14 mouse cellular contexts compared by ENCODE assay signal in genomic region chr7:29393292-29393691, GRCm38 (mm10).
DNase-seq lines count a peak whose midpoint lies in the region; ATAC-seq and TF ChIP-seq lines count a peak whose summit lies in the region.
"Had no signal": no experiment of that assay in that cellular context is flagged by ENCODE, and none has a peak within 500 bp of the region (broad histone marks: within the 10 kb centered on the region; RNA-seq: fewer than 3 reads in every experiment).

No protein-coding gene starts in this region.

- ATAC-seq in hindbrain, embryonic 14.5 days (ENCODE audit: low FRiP score), result peak; percentile 42; the same call in 1 of the 2 replicates
- ATAC-seq in hindbrain, embryonic 11.5 days (ENCODE audit: low FRiP score), result no peak
- no peak for ATAC-seq in intestine, embryonic 15.5 days
- ATAC-seq: activated CD4-positive, CD25-positive, alpha-beta regulatory T cell, adult 4 months had no signal

- H3K27me3 ChIP-seq in hindbrain, embryonic 14.5 days (ENCODE audit: control insufficient read depth, insufficient read depth, low read length), result no peaks in the 10 kb centered on the region
- H3K27me3 ChIP-seq in hindbrain, embryonic 11.5 days (ENCODE audit: control insufficient read depth, insufficient read depth, low read length), result no peaks in the 10 kb centered on the region
- no peaks in the 10 kb centered on the region for H3K27me3 ChIP-seq in MEL (ENCODE audit: control insufficient read depth in 1 of 2, insufficient read depth in 2 of 2, low read length in 2 of 2)
- H3K27me3 ChIP-seq in cerebellum, adult 2 months (ENCODE audit: control insufficient read depth, insufficient read depth, low read length), result no peaks in the 10 kb centered on the region
- H3K27me3 ChIP-seq in intestine, embryonic 15.5 days (replicated peaks), result no peaks in the 10 kb centered on the region
- H3K27me3 ChIP-seq: CH12.LX had no signal

- no peak overlapping the region for H3K27ac ChIP-seq in hindbrain, embryonic 14.5 days
- H3K27ac ChIP-seq in hindbrain, embryonic 11.5 days (ENCODE audit: low read depth, low read length), result no peak overlapping the region
- H3K27ac ChIP-seq in MEL (ENCODE audit: control insufficient read depth, low read depth, low read length), result peak overlapping the region; percentile 38
- peak overlapping the region; percentile 30 for H3K27ac ChIP-seq in cerebellum, adult 2 months (ENCODE audit: insufficient read depth, low read length)
- 0 out of 2 replicates have a peak overlapping the region, but pooled peaks have one; percentile 27 for H3K27ac ChIP-seq in intestine, embryonic 15.5 days
- H3K27ac ChIP-seq: heart, embryonic 13.5 days had no signal

- no peak for TF ChIP-seq RAD21 in MEL (IDR thresholded peaks at IDR 0.05; ENCODE audit: low read depth, low read length)

- H3K36me3 ChIP-seq in hindbrain, embryonic 14.5 days (replicated peaks; ENCODE audit: control insufficient read depth, insufficient read depth), result peaks cover 23% of the 10 kb centered on the region
- no peaks in the 10 kb centered on the region for H3K36me3 ChIP-seq in hindbrain, embryonic 11.5 days (ENCODE audit: control insufficient read depth, insufficient read depth, low read length)
- H3K36me3 ChIP-seq in MEL (ENCODE audit: control insufficient read depth in 1 of 2, insufficient read depth in 2 of 2, low read length in 2 of 2), result peaks cover 0 to 43% of the 10 kb centered on the region in 2 experiments; a peak in 2 of 4 replicates
- H3K36me3 ChIP-seq in intestine, embryonic 15.5 days, result peaks cover 30% of the 10 kb centered on the region

- H3K4me1 ChIP-seq in hindbrain, embryonic 14.5 days (replicated peaks; ENCODE audit: control insufficient read depth, insufficient read depth, low read length), result no peaks in the 10 kb centered on the region; the same call in 1 of the 2 replicates
- no peaks in the 10 kb centered on the region for H3K4me1 ChIP-seq in hindbrain, embryonic 11.5 days (replicated peaks; ENCODE audit: control insufficient read depth, insufficient read depth, low read length)
- peaks cover 26 to 55% of the 10 kb centered on the region in 2 experiments for H3K4me1 ChIP-seq in MEL (ENCODE audit: control insufficient read depth in 1 of 2, insufficient read depth in 2 of 2, low read length in 2 of 2)
- H3K4me1 ChIP-seq in cerebellum, adult 2 months (ENCODE audit: control insufficient read depth, insufficient read depth, low read length), result peaks cover 66% of the 10 kb centered on the region
- H3K4me1 ChIP-seq in intestine, embryonic 15.5 days (replicated peaks), result 0 out of 2 replicates have a peak, but pooled peaks cover 11% of the 10 kb centered on the region

- H3K9ac ChIP-seq in hindbrain, embryonic 14.5 days, result no peak overlapping the region
- no peak overlapping the region for H3K9ac ChIP-seq in hindbrain, embryonic 11.5 days (ENCODE audit: low read depth, low read length)
- no peak overlapping the region for H3K9ac ChIP-seq in MEL (ENCODE audit: control insufficient read depth, low read depth, low read length, poor library complexity, severe bottlenecking)
- no peak overlapping the region for H3K9ac ChIP-seq in intestine, embryonic 15.5 days
- H3K9ac ChIP-seq: heart, embryonic 13.5 days had no signal

- no peak for TF ChIP-seq POLR2A in MEL (IDR thresholded peaks at IDR 0.05; ENCODE audit: control insufficient read depth in 1 of 2, insufficient read depth in 1 of 2, low read depth in 1 of 2, low read length in 2 of 2, poor library complexity in 1 of 2)
- TF ChIP-seq POLR2A in cerebellum, adult 2 months (IDR thresholded peaks at IDR 0.05; ENCODE audit: borderline replicate concordance, insufficient read depth, low read length), result no peak

- 89% methylated on average over 10 of the region's 10 CpGs for WGBS in hindbrain, embryonic 14.5 days
- WGBS in hindbrain, embryonic 11.5 days, result 92% methylated on average over 10 of the region's 10 CpGs
- 6% methylated on average over 10 of the region's 10 CpGs for WGBS in cerebellum, adult 2 months
- 96% methylated on average over 10 of the region's 10 CpGs for WGBS in intestine, embryonic 15.5 days

- no peak overlapping the region for H3K4me3 ChIP-seq in hindbrain, embryonic 14.5 days (replicated peaks; ENCODE audit: low read length)
- H3K4me3 ChIP-seq in hindbrain, embryonic 11.5 days (ENCODE audit: low read depth, low read length), result no peak overlapping the region
- H3K4me3 ChIP-seq in MEL (ENCODE audit: control insufficient read depth in 1 of 2, insufficient read depth in 1 of 2, low read depth in 2 of 2, low read length in 2 of 2), result no peak overlapping the region
- H3K4me3 ChIP-seq in cerebellum, adult 2 months (replicated peaks; ENCODE audit: insufficient read depth, low read depth, low read length), result no peak overlapping the region
- no peak overlapping the region for H3K4me3 ChIP-seq in intestine, embryonic 15.5 days (replicated peaks)
- H3K4me3 ChIP-seq: heart, embryonic 13.5 days had no signal

- no peak overlapping the region for H3K4me2 ChIP-seq in hindbrain, embryonic 14.5 days (replicated peaks)
- no peak overlapping the region for H3K4me2 ChIP-seq in hindbrain, embryonic 11.5 days (replicated peaks; ENCODE audit: low read depth, low read length)
- H3K4me2 ChIP-seq in intestine, embryonic 15.5 days (replicated peaks), result no peak overlapping the region
- H3K4me2 ChIP-seq: heart, embryonic 13.5 days had no signal

- H3K9me3 ChIP-seq in hindbrain, embryonic 14.5 days (ENCODE audit: control insufficient read depth, low read length), result no peaks in the 10 kb centered on the region
- no peaks in the 10 kb centered on the region for H3K9me3 ChIP-seq in hindbrain, embryonic 11.5 days (ENCODE audit: control insufficient read depth, low read length)
- H3K9me3 ChIP-seq in MEL (replicated peaks; ENCODE audit: insufficient read depth, low read length), result no peaks in the 10 kb centered on the region
- H3K9me3 ChIP-seq in intestine, embryonic 15.5 days, result no peaks in the 10 kb centered on the region
- H3K9me3 ChIP-seq: heart, embryonic 13.5 days had no signal

- no peaks in the 10 kb centered on the region for H3K79me2 ChIP-seq in MEL (ENCODE audit: control insufficient read depth, insufficient read depth, low read length, poor library complexity)

- no peak for TF ChIP-seq EP300 in MEL (IDR thresholded peaks at IDR 0.05; ENCODE audit: low read depth in 1 of 2, low read length in 2 of 2)

- no peak for TF ChIP-seq CTCF in MEL (IDR thresholded peaks at IDR 0.05 in 2 of 3, conservative IDR thresholded peaks at IDR 0.05 in 1 of 3; ENCODE audit: control insufficient read depth in 1 of 3, insufficient read depth in 1 of 3, low read depth in 2 of 3, low read length in 3 of 3, poor library complexity in 1 of 3, severe bottlenecking in 1 of 3)
- TF ChIP-seq CTCF in cerebellum, adult 2 months (IDR thresholded peaks at IDR 0.05; ENCODE audit: borderline replicate concordance, insufficient read depth, low read depth, low read length), result no peak

- peak; percentile 47 for DNase-seq in hindbrain, embryonic 14.5 days (ENCODE audit: low spot score)
- DNase-seq in hindbrain, embryonic 11.5 days (ENCODE audit: low spot score), result no peak
- DNase-seq in MEL (ENCODE audit: low read depth, low spot score), result no peak
- peak; percentile 91 to 97 for DNase-seq in cerebellum, adult 2 months
- no peak for DNase-seq in left cerebral cortex, adult 11 months (ENCODE audit: low spot score)
- no peak for DNase-seq in right cerebral cortex, postnatal 10 days (ENCODE audit: low spot score in 2 of 2)
- DNase-seq in thymus, postnatal 4 days, result no peak
- DNase-seq: kidney, adult 18-20 months; lung, postnatal 4 days; right cerebral cortex, adult 18-20 months had no signal

TF ChIP-seq in MEL, 35 proteins besides CTCF, POLR2A, EP300 and RAD21:
- TF ChIP-seq RCOR1 (IDR thresholded peaks at IDR 0.05; ENCODE audit: low read depth, low read length) (no peak), CHD1 (IDR thresholded peaks at IDR 0.05; ENCODE audit: low read depth, low read length) (no peak), BHLHE40 (IDR thresholded peaks at IDR 0.05; ENCODE audit: borderline replicate concordance, low read depth, low read length) (no peak), CHD2 (IDR thresholded peaks at IDR 0.05; ENCODE audit: low read length) (no peak), TAL1 (IDR thresholded peaks at IDR 0.05; ENCODE audit: low read length) (no peak), MYB (IDR thresholded peaks at IDR 0.05; ENCODE audit: low read depth, low read length) (no peak), ZC3H11A (IDR thresholded peaks at IDR 0.05; ENCODE audit: low read depth, low read length) (no peak), MEF2A (IDR thresholded peaks at IDR 0.05; ENCODE audit: extremely low read depth, insufficient replicate concordance, low read depth, low read length, poor library complexity, severe bottlenecking) (no peak), UBTF (IDR thresholded peaks at IDR 0.05; ENCODE audit: borderline replicate concordance, insufficient read depth, low read depth, low read length) (no peak), MAZ (IDR thresholded peaks at IDR 0.05; ENCODE audit: low read depth, low read length) (no peak), ELF1 (IDR thresholded peaks at IDR 0.05; ENCODE audit: low read depth, low read length) (no peak), POLR2AphosphoS5 (IDR thresholded peaks at IDR 0.05; ENCODE audit: borderline replicate concordance, low read depth, low read length) (no peak), USF1 (IDR thresholded peaks at IDR 0.05; ENCODE audit: low read depth, low read length) (no peak), TCF12 (IDR thresholded peaks at IDR 0.05; ENCODE audit: low read depth, low read length) (no peak), KAT2A (conservative IDR thresholded peaks at IDR 0.05; ENCODE audit: low read depth, low read length) (no peak), MYC (IDR thresholded peaks at IDR 0.05; ENCODE audit: low read depth, low read length) (no peak), ETS1 (IDR thresholded peaks at IDR 0.05; ENCODE audit: low read depth, low read length) (no peak), HCFC1 (IDR thresholded peaks at IDR 0.05; ENCODE audit: low read depth, low read length) (no peak), SMC3 (IDR thresholded peaks at IDR 0.05; ENCODE audit: low read depth, low read length) (no peak), NELFE (IDR thresholded peaks at IDR 0.05; ENCODE audit: low read depth, low read length) (no peak)

Comparison
In these comparisons a context has a peak if more than half of its experiments do, and no peak if none do; other contexts are left out.
1. DNase-seq: peak in hindbrain, embryonic 14.5 days (single experiment) and cerebellum, adult 2 months (2 of 2); none in hindbrain, embryonic 11.5 days (single experiment), MEL (single experiment), left cerebral cortex, adult 11 months (single experiment), right cerebral cortex, postnatal 10 days (0 of 2) and thymus, postnatal 4 days (single experiment).
2. H3K27ac ChIP-seq: peak in MEL (single experiment), cerebellum, adult 2 months (single experiment) and intestine, embryonic 15.5 days (single experiment); none in hindbrain, embryonic 14.5 days (single experiment) and hindbrain, embryonic 11.5 days (single experiment).